ENCODE assay signal across 12 mouse cellular contexts in genomic region chr3:85339269-85339820, GRCm38 (mm10).
DNase-seq lines count a peak whose midpoint lies in the region; ATAC-seq and TF ChIP-seq lines count a peak whose summit lies in the region.
"Had no signal": no experiment of that assay in that cellular context is flagged by ENCODE, and none has a peak within 500 bp of the region (broad histone marks: within the 10 kb centered on the region; RNA-seq: fewer than 3 reads in every experiment).

No protein-coding gene starts in this region.

- no peak overlapping the region for H3K4me3 ChIP-seq in kidney, adult 2 months (ENCODE audit: insufficient read depth, low read depth, low read length)
- no peak overlapping the region for H3K4me3 ChIP-seq in kidney, embryonic 15.5 days (replicated peaks)
- H3K4me3 ChIP-seq: erythroblast, embryonic 14.5 days had no signal

- TF ChIP-seq CTCF in kidney, adult 2 months (conservative IDR thresholded peaks at IDR 0.05; ENCODE audit: insufficient read depth, insufficient read length, low read depth, low read length), result no peak

- no peak overlapping the region for H3K9ac ChIP-seq in kidney, embryonic 15.5 days
- H3K9ac ChIP-seq: liver, embryonic 14.5 days had no signal

- no peak overlapping the region for H3K4me2 ChIP-seq in kidney, embryonic 15.5 days

- peak; percentile 7 for DNase-seq in kidney, adult 2 months
- peak; percentile 47 for DNase-seq in brain, embryonic 18.5 days (ENCODE audit: low read depth, low spot score)
- DNase-seq in heart, adult 9 months (ENCODE audit: low spot score in 2 of 2), result peak; percentile 38 to 73
- peak; percentile 44 for DNase-seq in lung, postnatal 25 days (ENCODE audit: low spot score)
- DNase-seq in MN1 (ENCODE audit: low spot score), result no peak
- no peak for DNase-seq in cerebellum, postnatal 4 days (ENCODE audit: low spot score in 2 of 2)
- DNase-seq in ovary, adult 18-20 months (ENCODE audit: low spot score), result no peak
- DNase-seq: cerebellum, postnatal 14 days had no signal

- H3K4me1 ChIP-seq in kidney, adult 2 months (ENCODE audit: control insufficient read depth, insufficient read depth, low read length), result no peaks in the 10 kb centered on the region
- peaks cover 24% of the 10 kb centered on the region for H3K4me1 ChIP-seq in kidney, embryonic 15.5 days

- no peaks in the 10 kb centered on the region for H3K9me3 ChIP-seq in kidney, embryonic 15.5 days (replicated peaks)

- no peak for ATAC-seq in kidney, embryonic 15.5 days (replicated peaks; ENCODE audit: low FRiP score)

- H3K27ac ChIP-seq in kidney, adult 2 months (ENCODE audit: insufficient read depth, low read depth, low read length), result 0 out of 2 replicates have a peak overlapping the region, but pooled peaks have one; percentile 30
- no peak overlapping the region for H3K27ac ChIP-seq in kidney, embryonic 15.5 days
- H3K27ac ChIP-seq: liver, embryonic 14.5 days had no signal

- H3K36me3 ChIP-seq in kidney, adult 2 months (ENCODE audit: control insufficient read depth, insufficient read depth, low read length), result no peaks in the 10 kb centered on the region
- no peaks in the 10 kb centered on the region for H3K36me3 ChIP-seq in kidney, embryonic 15.5 days

- no peak for TF ChIP-seq POLR2A in kidney, adult 2 months (IDR thresholded peaks at IDR 0.05; ENCODE audit: low read depth, low read length)

- no peaks in the 10 kb centered on the region for H3K27me3 ChIP-seq in kidney, adult 2 months (replicated peaks; ENCODE audit: control insufficient read depth, insufficient read depth, low read length)
- H3K27me3 ChIP-seq in kidney, embryonic 15.5 days, result no peaks in the 10 kb centered on the region
- H3K27me3 ChIP-seq: CH12.LX had no signal

- 77% methylated on average over 10 of the region's 10 CpGs for WGBS in kidney, adult 2 months
- WGBS in kidney, embryonic 15.5 days, result 79% methylated on average over 10 of the region's 10 CpGs

Comparison
In these comparisons a context has a peak if more than half of its experiments do, and no peak if none do; other contexts are left out.
1. DNase-seq: peak in kidney, adult 2 months (single experiment), brain, embryonic 18.5 days (single experiment), heart, adult 9 months (2 of 2) and lung, postnatal 25 days (single experiment); none in MN1 (single experiment), cerebellum, postnatal 4 days (0 of 2) and ovary, adult 18-20 months (single experiment).